Mouse (Mus musculus) mouse trophoblast stem cell (cell line): ENCODE data around the gene Kcnj10.

Source experiments
- in situ Hi-C, 2 experiments: fragments of 300-500 bp; cut with MseI, MboI; formaldehyde crosslinking; loops; 2 replicates in 1 of 2; 3 replicates in 1 of 2; pipeline ENCODE4 v1.15.1; 2025

Kcnj10 gene

DNA sequence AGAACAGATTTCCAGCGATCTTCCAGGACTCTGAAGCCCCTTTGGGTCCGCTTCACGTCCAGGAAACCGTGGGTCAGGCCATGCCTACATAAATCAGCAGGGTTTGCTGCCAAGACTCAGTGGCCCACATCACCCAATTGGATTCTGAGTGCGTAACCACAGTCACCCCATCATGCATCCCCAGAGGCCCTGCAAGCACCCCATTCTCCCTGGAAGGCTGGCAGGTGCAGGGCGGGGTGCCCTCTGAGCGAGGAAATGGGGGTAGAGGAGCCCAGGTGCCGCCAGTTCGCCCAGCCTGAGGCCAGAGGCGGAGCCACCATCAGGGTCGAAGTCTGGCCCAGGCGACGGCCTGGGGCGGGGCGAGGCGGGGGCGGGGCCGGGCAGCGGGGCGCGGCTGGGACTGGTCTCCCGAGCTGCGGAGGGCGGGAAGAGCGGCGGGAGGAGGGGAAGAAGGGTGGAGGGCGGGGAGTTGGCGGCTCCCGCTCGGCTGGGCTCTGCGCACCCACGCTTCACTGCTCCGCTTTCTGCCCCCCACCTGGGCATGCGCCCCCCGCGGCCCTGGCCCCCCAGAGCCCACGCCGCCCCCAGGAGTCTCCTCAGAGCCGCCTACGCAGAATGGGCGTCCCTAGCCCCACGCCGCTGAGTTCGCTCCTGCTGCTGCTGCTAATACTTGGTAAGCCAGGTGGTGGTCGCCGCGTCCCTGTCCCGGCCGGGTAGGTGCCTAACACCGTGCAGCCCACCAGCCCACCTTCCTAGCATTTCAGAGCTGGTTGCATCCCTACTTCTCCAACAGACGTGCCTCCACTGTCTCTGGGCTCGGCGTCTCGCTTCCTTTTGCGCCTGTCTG lies 28.9 kb upstream of the Kcnj10 start:
- in situ Hi-C loops, result no loop called here

DNA sequence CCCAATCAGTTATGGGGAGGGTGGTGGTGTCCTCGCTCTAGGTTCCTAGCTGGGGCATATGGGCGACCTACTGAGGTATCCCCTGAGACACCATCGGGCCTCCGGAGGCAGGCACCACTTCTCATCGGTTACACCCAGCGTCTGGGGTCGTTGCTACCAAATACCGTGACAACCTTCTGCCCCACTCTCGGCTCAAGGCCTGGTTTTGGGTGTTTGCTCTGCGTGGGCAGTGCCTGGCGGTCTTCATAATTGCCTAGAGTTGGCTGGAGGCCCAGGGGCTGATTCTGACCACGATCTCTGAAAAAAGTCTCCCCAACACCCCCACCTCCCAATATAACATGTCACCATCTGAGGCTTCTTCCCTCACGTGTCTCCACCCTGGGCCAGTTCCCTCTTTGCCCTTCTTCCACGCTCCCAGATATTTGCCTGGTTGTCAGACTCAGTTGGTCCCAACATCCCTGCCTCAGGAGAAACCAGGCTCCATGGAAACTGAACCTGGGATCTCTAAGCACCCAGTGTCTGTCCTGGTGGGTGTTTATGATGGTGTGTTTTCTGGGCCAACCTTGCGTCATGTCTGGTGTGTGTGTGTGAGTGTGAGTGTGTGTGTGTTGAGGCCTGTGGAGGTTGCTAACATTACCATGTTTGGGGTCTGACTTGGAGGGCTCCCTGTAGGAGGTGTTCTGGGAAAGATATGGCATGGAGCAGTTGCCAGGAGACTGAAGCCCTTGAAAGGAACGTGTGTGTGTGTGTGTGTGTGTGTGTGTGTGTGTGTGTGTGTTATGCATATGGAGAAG lies 28.0 kb upstream of the Kcnj10 start:
- in situ Hi-C loops, result no loop called here

DNA sequence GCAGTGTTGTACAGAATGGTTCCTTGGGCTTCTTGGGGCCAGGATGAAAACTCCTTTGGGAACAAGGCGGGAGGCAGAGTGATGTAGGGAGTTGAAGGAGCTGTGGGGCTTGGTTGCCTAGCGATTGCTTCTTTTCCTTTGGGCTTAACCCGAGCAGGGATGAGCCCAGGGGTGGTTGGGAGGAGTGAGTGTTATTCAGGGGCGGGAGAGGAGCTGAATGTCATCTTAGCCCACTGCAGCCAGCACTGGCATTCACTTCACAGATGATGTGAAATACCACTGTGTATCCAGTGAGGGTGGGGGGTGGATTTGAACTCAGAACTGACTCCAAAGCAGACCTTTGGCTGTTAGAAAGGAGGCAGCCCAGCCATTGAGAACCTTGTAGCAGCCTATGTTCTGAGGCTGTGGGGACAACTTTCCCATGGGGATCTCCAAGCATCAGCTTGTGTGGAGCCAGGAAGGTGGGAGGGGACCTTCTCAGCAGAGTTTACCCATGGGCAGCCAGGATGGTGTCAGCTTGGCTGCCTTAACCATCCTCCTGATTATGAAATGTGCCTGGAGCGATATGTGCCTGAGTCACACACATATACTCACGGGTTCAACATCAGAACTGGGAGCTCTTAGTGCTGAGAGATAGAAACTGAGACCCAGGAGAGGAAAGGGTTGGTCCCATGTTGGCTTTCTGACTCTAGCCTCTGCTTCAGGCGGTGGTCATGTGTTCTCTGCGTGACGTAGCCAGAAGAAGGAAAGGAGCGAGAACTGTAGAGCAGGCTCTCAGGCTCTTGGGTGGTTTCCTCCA lies 27.2 kb upstream of the Kcnj10 start:
- in situ Hi-C loops, result no loop called here

DNA sequence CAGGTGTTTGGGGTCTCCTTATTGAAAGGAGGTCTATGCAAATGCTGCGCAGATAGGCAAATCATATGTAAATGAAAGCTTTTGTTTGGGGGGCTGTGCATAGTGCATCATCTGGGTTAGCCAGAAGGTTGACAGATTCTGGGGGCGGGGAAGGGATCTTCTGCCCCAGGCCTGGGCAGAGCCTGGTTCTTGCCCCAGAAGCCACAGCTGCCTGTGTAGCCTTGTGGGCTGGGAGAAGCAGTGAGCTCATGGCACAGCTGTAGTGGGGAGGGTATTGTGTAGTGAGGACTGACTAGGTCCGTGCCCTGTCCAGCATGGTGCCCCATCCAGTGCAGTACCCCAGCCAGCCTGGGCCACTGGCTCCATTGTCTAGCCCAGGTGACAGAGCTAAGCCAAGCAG lies 26.1 kb upstream of the Kcnj10 start:
- in situ Hi-C loops, result no loop called here

DNA sequence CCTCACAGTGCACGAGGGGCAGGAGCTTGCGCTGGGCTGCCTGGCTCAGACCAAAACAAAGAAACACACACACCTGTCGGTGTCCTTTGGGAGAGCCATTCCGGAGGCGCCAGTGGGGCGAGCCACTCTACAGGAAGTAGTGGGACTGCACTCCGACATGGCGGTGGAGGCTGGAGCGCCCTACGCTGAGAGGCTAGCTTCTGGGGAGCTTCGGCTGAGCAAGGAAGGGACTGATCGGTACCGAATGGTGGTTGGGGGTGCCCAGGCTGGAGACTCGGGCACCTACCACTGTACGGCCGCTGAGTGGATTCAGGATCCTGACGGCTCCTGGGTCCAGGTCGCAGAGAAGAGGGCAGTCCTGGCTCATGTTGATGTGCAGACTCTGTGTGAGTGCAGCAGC lies 23.6 kb upstream of the Kcnj10 start:
- in situ Hi-C loops, result no loop called here

DNA sequence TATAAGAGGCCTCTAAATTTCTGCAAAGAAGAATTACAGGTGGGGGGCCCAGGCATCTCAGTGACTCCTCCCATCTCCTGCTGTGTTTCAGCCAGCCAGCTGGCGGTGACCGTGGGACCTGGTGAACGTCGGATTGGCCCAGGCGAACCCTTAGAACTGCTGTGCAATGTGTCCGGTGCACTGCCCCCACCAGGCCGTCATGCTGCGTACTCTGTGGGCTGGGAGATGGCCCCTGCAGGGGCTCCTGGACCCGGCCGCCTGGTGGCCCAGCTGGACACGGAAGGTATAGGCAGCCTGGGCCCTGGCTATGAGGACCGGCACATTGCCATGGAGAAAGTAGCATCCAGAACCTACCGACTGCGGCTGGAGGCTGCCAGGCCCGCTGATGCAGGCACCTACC lies 23.1 kb upstream of the Kcnj10 start:
- in situ Hi-C loops, result no loop called here

DNA sequence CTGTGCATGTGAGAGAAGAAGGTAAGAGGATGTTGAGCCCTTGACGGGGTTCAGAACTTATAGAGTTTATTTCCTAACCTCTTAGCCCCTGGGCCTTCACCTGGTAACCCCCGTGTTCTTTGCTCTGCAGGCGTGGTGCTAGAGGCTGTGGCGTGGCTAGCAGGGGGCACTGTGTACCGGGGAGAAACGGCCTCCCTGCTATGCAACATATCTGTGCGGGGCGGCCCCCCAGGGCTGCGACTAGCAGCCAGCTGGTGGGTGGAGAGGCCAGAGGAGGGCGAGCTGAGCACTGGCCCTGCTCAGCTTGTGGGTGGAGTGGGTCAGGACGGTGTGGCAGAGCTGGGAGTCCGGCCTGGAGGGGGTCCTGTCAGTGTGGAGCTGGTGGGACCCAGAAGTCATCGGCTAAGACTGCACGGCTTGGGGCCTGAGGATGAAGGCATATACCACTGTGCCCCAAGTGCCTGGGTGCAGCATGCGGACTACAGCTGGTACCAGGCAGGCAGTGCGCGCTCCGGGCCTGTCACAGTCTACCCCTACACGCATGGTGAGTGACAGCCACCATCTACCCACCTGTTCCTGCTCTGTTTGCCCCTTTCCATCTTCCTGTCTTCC lies 22.5 kb upstream of the Kcnj10 start:
- in situ Hi-C loops, result no loop called here

DNA sequence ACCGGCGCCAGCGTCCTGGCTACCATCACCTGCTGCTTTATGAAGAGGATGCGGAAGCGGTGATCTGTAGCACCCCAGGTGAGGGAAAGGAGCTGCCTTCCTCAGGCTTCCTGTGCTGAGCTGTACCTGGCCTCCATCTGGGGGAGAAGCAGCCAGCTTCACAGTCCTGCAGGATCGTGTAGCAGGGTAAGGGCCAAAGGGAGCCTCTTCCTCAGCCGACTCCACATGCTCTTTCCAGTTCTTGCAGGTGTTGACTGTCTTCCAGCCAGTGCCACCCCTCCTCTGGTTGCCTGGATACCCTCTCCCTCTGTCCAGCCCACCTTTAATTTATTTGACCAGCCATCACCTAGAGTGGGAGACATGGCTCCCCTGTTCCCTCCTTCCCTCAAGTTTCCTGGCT lies 21.7 kb upstream of the Kcnj10 start:
- in situ Hi-C loops, result no loop called here

DNA sequence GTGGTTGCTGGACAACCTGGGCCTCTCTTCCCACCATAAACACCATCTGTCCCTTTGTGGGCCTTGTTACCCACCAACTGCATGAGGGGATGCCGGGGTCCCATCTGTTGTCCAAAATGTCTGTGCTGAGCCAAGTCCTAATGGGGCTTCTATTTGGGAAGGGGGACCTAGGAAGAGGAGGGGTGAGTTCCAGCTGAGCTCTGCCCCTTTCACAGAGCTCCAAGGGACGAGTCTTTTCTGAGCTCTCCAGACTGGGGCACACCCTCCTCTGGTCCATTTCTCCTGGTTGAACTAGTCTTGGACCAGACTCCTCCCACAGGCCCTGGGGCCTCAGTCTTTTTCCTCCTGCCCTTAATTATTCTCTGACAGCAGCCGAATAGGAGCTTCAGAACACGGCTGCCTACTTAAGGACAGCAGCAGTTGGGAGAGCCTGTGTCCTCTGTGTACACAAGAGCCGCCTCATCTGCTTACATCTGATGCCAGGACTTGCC lies 21.0 kb upstream of the Kcnj10 start:
- in situ Hi-C loops, result no loop called here

DNA sequence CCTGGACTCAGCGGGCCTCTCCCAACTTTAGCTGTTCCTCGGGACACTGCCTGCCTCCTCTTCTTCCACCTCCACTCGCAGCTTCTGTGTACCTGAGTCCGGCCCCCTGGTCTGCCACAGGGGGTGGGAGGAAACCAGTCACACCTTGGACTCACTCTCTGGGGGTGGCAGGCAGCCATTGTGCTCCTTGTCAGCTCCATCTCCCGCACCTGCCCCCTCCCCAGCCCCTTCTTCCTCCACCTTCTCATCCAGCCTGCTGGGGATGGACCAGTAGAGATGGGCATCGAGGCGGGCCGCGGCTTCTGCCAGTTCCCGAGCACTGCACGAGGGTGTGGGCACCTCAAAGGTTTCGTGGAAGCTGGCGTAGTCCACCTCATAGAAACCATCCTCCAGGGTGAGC lies 18.3 kb upstream of the Kcnj10 start:
- in situ Hi-C loops, result no loop called here

DNA sequence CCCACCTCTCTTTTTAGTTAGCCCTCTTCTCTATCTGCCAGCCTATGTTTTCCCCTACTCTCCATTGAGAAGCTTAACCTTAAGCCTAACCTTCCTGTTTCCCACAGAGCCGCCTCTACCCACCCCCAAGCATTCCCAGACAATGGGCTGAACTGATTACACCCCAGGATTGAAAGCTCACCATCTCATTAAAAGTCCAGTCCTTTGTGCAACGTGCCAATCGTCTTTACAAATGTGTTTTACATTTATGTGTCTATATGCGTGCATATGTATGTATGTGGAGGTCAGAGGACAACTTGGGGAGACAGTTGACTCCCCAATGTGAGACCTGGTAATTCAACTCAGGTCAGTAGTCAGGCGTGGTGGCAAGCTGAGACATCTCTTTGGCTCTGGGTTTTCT lies 17.7 kb upstream of the Kcnj10 start:
- in situ Hi-C loops, result no loop called here

DNA sequence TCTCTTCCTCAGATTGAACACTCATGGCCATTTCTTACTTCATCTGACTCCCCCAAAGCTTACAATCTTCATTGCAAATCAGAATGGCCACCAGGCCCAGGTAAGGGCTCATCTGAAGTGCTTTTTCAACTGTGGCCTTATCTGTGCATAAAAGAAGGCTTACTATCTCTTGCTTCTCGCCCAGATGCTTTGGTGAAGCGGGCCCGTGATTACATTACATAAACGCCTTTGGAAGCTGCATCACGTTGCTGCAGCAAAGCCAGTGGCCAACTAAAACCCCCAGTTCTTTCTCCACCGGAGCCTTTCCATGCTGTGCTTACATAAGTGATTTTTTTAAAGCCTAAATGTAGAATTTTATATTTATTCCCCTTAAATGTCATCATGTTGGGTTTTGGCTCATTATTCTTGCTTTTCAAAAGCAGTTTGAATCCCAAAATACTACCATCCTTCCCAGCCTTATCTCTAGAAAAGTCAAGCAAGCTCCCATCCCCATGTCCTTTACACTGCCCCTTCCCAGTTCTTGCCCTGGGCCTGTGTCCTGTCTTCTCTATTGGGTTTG lies 17.1 kb upstream of the Kcnj10 start:
- in situ Hi-C loops, result no loop called here

DNA sequence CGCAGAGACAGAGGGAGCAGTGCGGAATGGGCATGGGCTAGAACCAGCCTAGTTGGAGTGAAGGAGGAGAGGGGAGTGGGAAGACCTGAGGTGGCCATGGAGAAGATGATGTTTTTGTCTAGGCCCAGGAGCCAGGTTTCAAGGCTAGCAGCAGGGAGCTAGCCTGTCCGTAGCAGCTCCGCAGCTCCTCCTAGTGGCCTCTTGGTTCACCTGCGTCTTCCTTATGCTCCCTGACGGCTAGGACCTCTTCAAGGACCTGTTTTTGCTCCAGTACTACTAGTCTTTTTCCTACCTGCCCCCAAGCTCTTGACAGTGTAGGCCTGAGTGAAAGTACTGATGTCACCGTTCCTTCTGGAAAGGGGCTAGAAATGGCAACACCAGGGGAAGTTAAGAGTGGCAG lies 16.3 kb upstream of the Kcnj10 start:
- in situ Hi-C loops, result no loop called here

DNA sequence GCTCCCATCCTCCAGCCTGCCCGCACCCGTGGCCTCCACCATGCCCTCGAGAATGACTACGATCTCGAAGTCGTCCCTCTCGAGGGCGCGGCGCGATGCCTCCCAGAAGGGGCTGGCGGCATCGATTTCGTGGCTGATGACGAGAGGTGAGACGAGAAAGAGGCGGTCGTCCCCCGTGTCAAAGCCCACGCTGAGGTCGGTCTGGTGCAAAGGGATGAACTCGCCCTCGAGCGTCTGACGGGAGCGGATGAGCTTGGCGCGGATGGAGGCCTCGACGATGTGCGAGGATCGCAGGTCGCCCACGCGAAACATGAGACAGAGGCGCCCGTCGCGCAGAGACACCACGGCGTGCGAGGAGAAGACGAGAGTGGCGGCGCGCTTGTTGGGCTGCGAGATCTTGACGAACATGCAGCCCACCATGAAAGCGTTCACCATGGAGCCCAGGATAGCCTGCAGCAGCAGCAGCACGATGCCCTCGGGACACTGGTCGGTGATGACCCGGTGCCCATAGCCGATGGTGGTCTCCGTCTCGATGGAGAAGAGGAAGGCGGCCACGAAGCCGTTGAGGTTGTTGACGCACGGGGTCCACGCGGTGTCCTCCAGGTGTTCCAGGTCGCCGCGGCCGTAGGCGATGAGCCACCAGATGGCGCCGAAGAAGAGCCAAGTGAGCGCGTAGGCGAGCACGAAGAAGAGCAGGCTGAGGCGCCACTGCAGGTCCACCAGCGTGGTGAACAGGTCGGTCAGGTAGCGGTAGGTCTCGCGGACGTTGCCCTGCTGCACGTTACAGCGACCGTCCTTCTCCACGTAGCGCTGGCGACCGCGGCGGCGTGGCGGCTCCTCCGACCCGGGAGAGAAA lies 15.1 kb upstream of the Kcnj10 start:
- in situ Hi-C loops, result no loop called here

DNA sequence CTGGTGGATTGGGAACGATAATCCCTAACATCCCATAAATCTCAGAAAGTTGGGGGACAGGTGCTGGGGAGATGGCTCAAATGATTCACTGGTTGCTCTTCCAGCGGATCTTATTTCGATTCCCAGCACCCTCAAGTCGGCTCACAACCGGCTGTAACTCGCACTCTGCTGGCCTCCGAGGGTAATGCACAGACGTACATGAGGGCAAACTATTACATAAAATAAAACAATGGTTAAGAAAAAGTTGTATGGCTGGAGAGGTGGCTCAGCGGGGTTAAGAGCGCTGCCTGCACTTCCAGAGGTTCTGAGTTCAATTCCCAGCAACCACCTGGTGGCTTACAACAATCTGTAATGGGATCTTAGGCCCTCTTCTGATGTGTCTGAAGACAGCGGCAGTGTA lies 14.3 kb upstream of the Kcnj10 start:
- in situ Hi-C loops, result no loop called here

DNA sequence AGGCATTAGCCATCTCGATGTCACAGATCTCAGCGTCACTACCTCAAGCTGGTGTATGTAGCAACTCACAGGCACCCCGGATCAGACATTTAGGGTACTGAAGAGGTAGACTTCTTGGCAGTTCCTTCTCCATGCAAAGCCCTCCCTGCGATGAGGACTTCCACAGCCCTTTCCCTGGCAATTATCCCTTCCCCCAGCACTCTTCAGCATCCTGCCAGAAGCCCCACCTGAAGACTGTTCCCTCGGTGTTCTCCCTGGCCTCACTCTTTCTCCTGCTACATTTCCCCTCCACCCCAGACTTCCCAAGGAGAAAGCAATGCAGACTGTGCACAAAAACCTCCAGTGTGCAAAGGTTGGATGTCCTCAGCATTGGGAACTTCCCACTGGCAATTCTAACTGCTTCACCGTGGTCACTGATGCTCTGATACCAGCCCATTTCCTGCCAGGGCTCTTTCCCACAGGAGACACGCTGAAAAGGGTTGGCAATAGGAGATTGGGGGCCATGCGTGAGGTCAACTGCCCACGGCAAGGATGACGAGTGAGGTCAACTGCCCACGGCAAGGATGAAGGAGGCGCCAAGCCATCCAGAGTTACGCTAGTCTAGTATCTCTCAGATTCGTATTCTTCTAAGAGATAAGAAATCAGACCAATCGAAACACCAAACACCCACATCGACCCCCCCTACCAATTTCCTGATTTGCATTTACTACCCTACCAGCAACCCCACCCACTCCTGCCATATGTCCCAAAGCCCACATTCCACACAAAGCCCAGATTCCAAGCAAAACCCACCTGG lies 13.6 kb upstream of the Kcnj10 start:
- in situ Hi-C loops, result no loop called here

DNA sequence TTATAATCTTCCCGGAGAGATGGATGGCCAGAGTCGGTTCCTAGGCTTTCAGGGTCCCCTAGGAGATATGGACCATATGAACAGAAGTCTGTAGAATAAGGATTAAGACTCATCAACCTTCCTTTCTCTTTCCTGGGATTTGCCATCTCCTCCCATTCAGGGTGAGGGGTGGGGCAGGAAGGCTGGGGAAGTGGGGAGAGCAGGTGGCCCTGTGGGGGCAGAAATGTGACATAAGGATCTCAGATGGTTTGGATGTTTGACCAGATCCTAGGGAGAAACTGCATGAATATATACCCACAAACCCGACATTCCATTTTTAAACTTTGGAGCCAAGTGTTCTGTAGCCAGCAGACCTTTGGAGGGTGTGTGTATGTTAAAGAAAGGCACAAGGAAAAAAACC lies 13.0 kb upstream of the Kcnj10 start:
- in situ Hi-C loops, result no loop called here

DNA sequence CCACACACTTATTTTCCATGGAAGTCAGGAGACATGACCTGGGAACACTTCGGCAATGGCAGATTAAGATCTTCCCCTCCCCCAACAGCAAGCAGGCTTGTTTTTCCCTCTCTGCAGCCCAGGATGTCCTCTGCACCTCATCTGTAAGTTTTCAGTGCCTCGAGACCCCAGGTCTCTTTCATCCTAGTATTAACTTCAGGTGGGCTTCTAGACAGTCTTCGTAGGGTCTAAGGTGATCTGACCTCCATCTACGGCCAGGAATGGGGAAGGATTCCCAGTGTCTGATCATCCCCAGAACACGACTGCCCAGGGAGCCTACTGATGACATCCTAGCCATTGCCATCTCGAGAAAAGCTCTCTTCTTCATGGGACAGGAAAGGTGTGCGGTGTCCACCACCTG lies 12.5 kb upstream of the Kcnj10 start:
- in situ Hi-C loops, result no loop called here

DNA sequence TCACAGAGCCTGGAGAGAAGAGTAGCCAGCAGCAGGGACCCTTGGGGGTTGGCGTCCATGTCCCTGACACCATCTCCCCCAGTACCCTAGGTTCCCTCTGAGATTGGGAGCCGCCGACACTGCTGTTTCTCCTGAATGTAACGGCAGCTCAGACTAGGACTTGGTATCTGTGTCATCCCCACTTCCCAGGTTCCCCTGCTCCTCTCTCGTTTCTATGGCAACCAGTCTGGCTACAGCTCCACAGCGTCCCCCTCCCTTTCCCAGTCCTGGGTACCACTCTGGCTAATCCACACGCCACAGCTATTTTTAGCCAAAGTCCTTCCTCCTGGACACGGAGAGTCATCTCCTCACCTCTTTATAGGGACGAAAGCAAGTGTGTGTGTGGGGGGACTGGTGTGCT lies 11.9 kb upstream of the Kcnj10 start, which contains the start of gene Kcnj9:
Gene Kcnj9, minus strand, starts transcription at position 188 of the 400 bp plus-strand sequence.
- in situ Hi-C loops, result no loop called here

DNA sequence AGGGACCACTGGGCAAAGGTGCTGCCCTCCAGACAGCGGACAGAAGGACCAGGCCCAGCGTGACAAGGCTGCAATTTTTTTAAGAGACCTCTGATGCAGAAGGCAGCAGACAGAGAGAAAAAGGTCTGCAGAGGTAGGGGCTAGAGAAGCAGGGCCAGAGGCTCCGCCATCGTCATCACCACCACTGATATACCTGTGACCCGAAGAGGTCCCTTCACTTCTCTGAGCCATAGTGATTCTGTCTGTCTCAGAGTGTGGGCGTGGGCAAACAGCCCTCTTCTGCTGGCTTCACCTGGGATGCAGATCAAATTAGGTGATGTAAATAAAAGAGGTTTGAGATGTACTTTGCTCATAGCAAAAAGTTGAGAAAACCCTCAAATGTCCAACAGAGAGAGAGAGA lies 11.4 kb upstream of the Kcnj10 start:
- in situ Hi-C loops, result no loop called here
